Mouse (Mus musculus) ES-E14 (cell line): ENCODE measurements at regions not wholly inside any gene's neighbourhood (a gene's known extent, or its start where the extent isn't known, plus 50 kb on each side); places are given as distances from the start of the nearest gene placed in this dataset.

ENCODE experiments used
- CHD2 ChIP-seq: IDR thresholded peaks from 2 replicates; pipeline ENCODE4 v1.6.1; 2014; ENCODE audit warnings: mild to moderate bottlenecking, low read depth, low read length, inconsistent platforms
- HCFC1 ChIP-seq: IDR thresholded peaks from 2 replicates; pipeline ENCODE4 v1.6.1; 2012; ENCODE audit warnings: low read length, inconsistent platforms, borderline replicate concordance; ENCODE audit not compliant: insufficient read depth
- MAFK ChIP-seq: IDR thresholded peaks from 2 replicates; pipeline ENCODE4 v1.6.1; 2014; ENCODE audit warnings: mild to moderate bottlenecking, low read depth, low read length, inconsistent platforms; ENCODE audit not compliant: insufficient read depth
- ZC3H11A ChIP-seq: IDR thresholded peaks from 2 replicates; pipeline ENCODE4 v1.6.1; 2012; ENCODE audit warnings: low read depth, mild to moderate bottlenecking, inconsistent platforms, low read length, borderline replicate concordance
- ZNF384 ChIP-seq: IDR thresholded peaks from 2 replicates; pipeline ENCODE4 v1.6.1; 2012; ENCODE audit warnings: low read depth, low read length, inconsistent platforms

GRCm38 (mm10) chr8:31444834-31445233 is 1983.7 kb upstream of the 5930422O12Rik start:
- TF ChIP-seq HCFC1 = no peak
- TF ChIP-seq ZNF384 = no peak
- no peak for TF ChIP-seq CHD2
- TF ChIP-seq ZC3H11A = no peak
- no peak for TF ChIP-seq MAFK
